Mouse (Mus musculus) forebrain, embryonic 10.5 days (tissue): ENCODE measurements at regions not wholly inside any gene's neighbourhood (a gene's known extent, or its start where the extent isn't known, plus 50 kb on each side); places are given as distances from the start of the nearest gene placed in this dataset.

Experiments
- DNase-seq: peaks from one replicate; pipeline ENCODE4 v3.0.0-alpha.2; 2017; ENCODE audit warnings: low spot score; ENCODE audit errors: extremely low spot score
- H3K27ac ChIP-seq: fragments of 300-500 bp; sonication (generic); 2 replicates; pipeline ENCODE4 v1.5.1; 2016; ENCODE audit warnings: mild to moderate bottlenecking
- H3K27me3 ChIP-seq: fragments of 300-500 bp; sonication (generic); 2 replicates; pipeline ENCODE4 v1.6.1; 2016; ENCODE audit warnings: mild to moderate bottlenecking; ENCODE audit not compliant: poor library complexity, severe bottlenecking
- H3K36me3 ChIP-seq: fragments of 300-500 bp; sonication (generic); replicated peaks from 2 replicates; pipeline ENCODE4 v1.6.1; 2016; ENCODE audit warnings: mild to moderate bottlenecking, moderate library complexity
- H3K4me1 ChIP-seq: fragments of 300-500 bp; sonication (generic); 2 replicates; pipeline ENCODE4 v1.6.1; 2016
- H3K4me3 ChIP-seq: fragments of 300-500 bp; sonication (generic); 2 replicates; pipeline ENCODE4 v1.5.1; 2016; ENCODE audit warnings: mild to moderate bottlenecking, moderate library complexity
- H3K9me3 ChIP-seq: fragments of 300-500 bp; sonication (generic); 2 replicates; pipeline ENCODE4 v1.6.1; 2016; ENCODE audit warnings: mild to moderate bottlenecking, moderate library complexity
- WGBS: fragments of 180-500 bp; shearing (Covaris S2); methylation state at CpG from one replicate; pipeline ENCODE4 v1.1.7; 2016; 5-methylcytosine and 5-hydroxymethylcytosine counted together

- Histone ChIP-seq H3K4me3 (no peak overlapping the region), H3K4me1 (peaks cover 48% of the 10 kb centered on the region), H3K36me3 (no peaks in the 10 kb centered on the region), H3K9me3 (no peaks in the 10 kb centered on the region), H3K27me3 (peaks cover 95% of the 10 kb centered on the region), H3K27ac (no peak overlapping the region)
- 5% methylated on average over 13 of the region's 13 CpGs for WGBS
- no peak for DNase-seq
Observed at GRCm38 (mm10) chr17:85805726-85806359, 117.8 kb upstream of the Six2 start.

- no peak for DNase-seq
- Histone ChIP-seq H3K9me3 (no peaks in the 10 kb centered on the region), H3K27ac (no peak overlapping the region), H3K4me3 (no peak overlapping the region), H3K36me3 (no peaks in the 10 kb centered on the region), H3K4me1 (peaks cover 60% of the 10 kb centered on the region), H3K27me3 (peaks cover 100% of the 10 kb centered on the region)
- 57% methylated on average over 4 of the region's 4 CpGs for WGBS
Observed at GRCm38 (mm10) chr17:85804631-85805030, 116.6 kb upstream of the Six2 start.

DNA sequence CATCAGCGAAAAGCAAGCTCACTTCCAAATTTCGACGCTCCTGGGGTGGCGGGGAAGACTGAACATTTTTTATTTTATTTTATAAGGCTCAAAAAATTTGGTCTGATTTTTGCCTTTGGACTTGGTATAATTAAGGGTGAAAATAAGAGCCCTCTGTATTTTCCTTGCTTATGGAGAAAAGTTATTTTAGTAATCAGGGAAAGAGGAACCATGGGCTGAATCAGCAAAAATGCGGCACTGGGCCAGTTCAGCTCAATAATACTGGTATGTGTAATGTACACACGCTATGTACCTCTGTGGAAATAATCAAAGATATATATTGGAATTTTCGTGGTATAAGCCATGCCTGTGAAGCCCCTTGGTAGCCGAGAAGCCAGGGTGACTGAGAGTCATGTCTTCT is 113.7 kb upstream of the Six2 start:
- Histone ChIP-seq H3K4me1 (peaks cover 62% of the 10 kb centered on the region), H3K9me3 (no peaks in the 10 kb centered on the region), H3K4me3 (no peak overlapping the region), H3K27ac (no peak overlapping the region), H3K27me3 (peaks cover 100% of the 10 kb centered on the region), H3K36me3 (no peaks in the 10 kb centered on the region)
- DNase-seq = no peak
- 80% methylated on average over 8 of the region's 8 CpGs for WGBS

DNA sequence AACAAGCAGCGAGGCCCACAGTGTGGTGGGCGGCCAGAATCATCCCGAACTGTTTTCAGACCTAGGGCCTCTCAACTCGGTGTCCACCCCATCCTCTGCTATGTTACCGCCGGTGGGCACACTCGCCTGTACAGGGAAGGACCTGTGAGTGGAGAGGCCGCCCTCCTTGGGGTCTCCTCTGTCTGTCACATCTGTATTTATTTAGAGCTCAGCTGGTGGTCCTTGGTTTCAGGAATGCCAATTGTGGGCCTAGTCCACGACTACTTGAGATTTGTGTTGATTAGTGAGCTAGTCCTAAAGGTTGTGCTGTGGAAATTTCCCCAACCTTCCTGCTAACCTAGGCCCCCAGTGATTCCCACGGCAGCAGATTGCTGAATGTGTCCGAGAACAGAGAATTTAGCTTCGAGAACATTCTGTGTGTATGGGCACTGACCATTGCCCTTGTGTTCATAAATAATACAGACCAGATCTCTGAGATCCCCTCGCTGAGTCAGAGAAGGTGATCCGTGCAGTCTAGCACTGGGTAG is 113.1 kb upstream of the Six2 start:
- peak overlapping the region; percentile 59 for H3K4me3 ChIP-seq
- H3K9me3 ChIP-seq = no peaks in the 10 kb centered on the region
- WGBS = 19% methylated on average over 14 of the region's 14 CpGs
- no peak for DNase-seq
- no peaks in the 10 kb centered on the region for H3K36me3 ChIP-seq
- H3K27me3 ChIP-seq = peaks cover 100% of the 10 kb centered on the region
- H3K27ac ChIP-seq = peak overlapping the region; percentile 88
- peaks cover 56% of the 10 kb centered on the region for H3K4me1 ChIP-seq

GRCm38 (mm10) chr17:85800357-85801078 is 112.4 kb upstream of the Six2 start:
- H3K27me3 ChIP-seq = peaks cover 100% of the 10 kb centered on the region
- H3K4me1 ChIP-seq = peaks cover 50% of the 10 kb centered on the region
- DNase-seq = peak; percentile 68
- peak overlapping the region; percentile 59 for H3K4me3 ChIP-seq
- under 1% methylated on average over 43 of the region's 44 CpGs for WGBS
- no peaks in the 10 kb centered on the region for H3K36me3 ChIP-seq
- no peaks in the 10 kb centered on the region for H3K9me3 ChIP-seq
- peak overlapping the region; percentile 88 for H3K27ac ChIP-seq

DNA sequence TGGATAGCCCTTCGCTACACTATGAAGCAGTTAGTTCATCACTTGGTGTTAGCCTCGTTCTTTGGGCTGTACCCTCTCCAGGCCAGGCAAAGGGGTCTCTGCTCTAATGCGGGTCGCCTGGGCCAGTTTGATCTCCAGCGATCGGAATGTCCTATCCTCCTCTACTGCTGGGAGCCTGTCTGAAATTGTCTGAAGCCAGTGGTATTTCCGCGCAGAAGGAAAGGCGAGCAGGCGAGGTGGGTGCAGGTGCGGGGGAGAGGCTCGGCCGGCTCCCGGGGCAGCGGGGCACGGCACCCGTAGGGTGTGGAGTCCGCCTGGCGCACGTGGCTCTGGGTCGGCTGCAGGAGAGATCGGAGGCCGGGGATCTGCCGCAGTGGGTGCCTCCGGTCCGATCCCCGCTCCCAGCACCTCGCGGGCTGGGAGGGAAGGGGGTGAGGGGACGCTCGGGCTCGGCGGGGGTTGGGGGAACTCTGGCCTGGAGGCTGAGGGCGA is 111.8 kb upstream of the Six2 start:
- peak overlapping the region; percentile 88 for H3K27ac ChIP-seq
- DNase-seq = peak; percentile 64
- H3K4me3 ChIP-seq = peak overlapping the region; percentile 59
- H3K4me1 ChIP-seq = peaks cover 44% of the 10 kb centered on the region
- H3K9me3 ChIP-seq = no peaks in the 10 kb centered on the region
- WGBS = under 1% methylated on average over 34 of the region's 34 CpGs
- H3K36me3 ChIP-seq = no peaks in the 10 kb centered on the region
- peaks cover 100% of the 10 kb centered on the region for H3K27me3 ChIP-seq

- no peaks in the 10 kb centered on the region for H3K9me3 ChIP-seq
- H3K4me1 ChIP-seq = peaks cover 37% of the 10 kb centered on the region
- peaks cover 100% of the 10 kb centered on the region for H3K27me3 ChIP-seq
- WGBS = under 1% methylated on average over 22 of the region's 22 CpGs
- peak; percentile 51 for DNase-seq
- peak overlapping the region; percentile 59 for H3K4me3 ChIP-seq
- peak overlapping the region; percentile 88 for H3K27ac ChIP-seq
- H3K36me3 ChIP-seq = no peaks in the 10 kb centered on the region
Observed at GRCm38 (mm10) chr17:85799081-85799864, 111.2 kb upstream of the Six2 start.

DNA sequence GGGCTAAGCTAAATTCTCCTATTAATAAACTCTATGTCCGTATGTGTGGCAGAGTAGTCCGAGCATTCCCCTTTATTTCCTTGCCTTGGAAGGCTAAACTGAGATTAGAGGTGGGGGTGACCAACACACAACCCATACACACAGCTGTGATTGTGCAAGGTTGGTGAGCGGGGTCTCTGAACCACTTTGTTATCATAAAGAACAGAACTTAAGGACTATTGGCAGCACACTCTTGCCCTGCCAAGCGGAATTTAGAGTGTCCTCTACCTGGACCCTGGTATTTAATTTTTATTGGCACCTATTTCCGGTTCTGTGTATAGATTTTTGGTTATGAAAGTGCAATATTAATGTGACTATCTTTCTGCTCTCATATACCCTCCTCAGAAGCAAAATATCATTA is 109.7 kb upstream of the Six2 start:
- no peak for DNase-seq
- Histone ChIP-seq H3K27me3 (peaks cover 99% of the 10 kb centered on the region), H3K4me1 (peaks cover 33% of the 10 kb centered on the region), H3K9me3 (no peaks in the 10 kb centered on the region), H3K27ac (no peak overlapping the region), H3K36me3 (no peaks in the 10 kb centered on the region), H3K4me3 (no peak overlapping the region)
- WGBS = 38% methylated on average over 5 of the region's 5 CpGs

DNA sequence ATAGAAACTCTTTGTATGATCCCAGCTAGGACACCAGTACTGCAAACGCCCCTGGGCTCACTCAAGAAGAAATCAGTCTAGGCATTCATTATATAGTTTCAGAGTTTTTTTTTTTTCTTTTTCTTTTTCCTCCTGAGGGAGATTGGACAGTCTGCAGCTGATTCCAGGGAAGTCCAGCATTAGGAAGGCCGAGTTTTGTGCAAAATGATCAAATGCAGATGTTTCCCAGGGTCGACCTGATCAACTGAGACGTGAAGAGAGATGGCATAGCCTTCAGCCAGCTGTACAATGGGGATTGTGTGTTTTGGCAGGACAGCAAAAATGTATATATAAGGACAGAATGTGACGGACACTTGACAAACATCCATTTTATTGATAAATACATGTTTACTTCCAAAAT is 107.7 kb upstream of the Six2 start:
- H3K9me3 ChIP-seq = no peaks in the 10 kb centered on the region
- WGBS = 48% methylated on average over 5 of the region's 5 CpGs
- H3K36me3 ChIP-seq = no peaks in the 10 kb centered on the region
- H3K27ac ChIP-seq = no peak overlapping the region
- no peak for DNase-seq
- peaks cover 93% of the 10 kb centered on the region for H3K27me3 ChIP-seq
- H3K4me1 ChIP-seq = peaks cover 27% of the 10 kb centered on the region
- H3K4me3 ChIP-seq = no peak overlapping the region

- peak overlapping the region; percentile 82 for H3K27ac ChIP-seq
Observed at GRCm38 (mm10) chr17:85785625-85786294, 97.7 kb upstream of the Six2 start.

DNA sequence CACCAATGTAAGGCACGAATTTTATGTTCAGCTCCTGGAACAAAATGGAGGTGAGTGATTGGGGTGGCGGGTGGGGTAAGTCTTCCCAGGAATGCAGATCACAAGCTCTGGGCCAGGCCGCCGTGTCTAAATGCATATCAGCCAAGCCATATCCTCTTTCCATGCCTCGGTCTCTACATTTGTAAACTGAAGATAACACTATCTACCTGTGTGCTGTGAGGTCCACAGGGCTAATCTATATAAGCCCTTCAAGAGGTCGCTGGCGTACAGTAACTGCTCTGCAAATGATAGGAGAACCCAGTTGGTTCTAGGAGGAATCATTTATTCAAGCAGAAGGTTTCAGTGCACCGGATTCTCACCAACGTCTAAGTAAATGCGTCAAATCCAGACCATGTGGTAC is 92.4 kb upstream of the Six2 start:
- WGBS = 93% methylated on average over 10 of the region's 10 CpGs

More at GRCm38 (mm10) chr17:85785625-85786294, 97.7 kb upstream of the Six2 start:
- H3K27me3 ChIP-seq = peaks cover 38% of the 10 kb centered on the region
- 49% methylated on average over 13 of the region's 13 CpGs for WGBS
- H3K4me1 ChIP-seq = peaks cover 39% of the 10 kb centered on the region
- no peak for DNase-seq
- no peaks in the 10 kb centered on the region for H3K36me3 ChIP-seq
- H3K9me3 ChIP-seq = no peaks in the 10 kb centered on the region
- H3K4me3 ChIP-seq = no peak overlapping the region

GRCm38 (mm10) chr17:85776876-85777275 is 88.8 kb upstream of the Six2 start:
- H3K4me3 ChIP-seq = no peak overlapping the region
- DNase-seq = no peak
- H3K9me3 ChIP-seq = no peaks in the 10 kb centered on the region
- peaks cover 18% of the 10 kb centered on the region for H3K4me1 ChIP-seq
- no peak overlapping the region for H3K27ac ChIP-seq
- WGBS = 86% methylated on average over 3 of the region's 3 CpGs
- no peaks in the 10 kb centered on the region for H3K36me3 ChIP-seq
- peaks cover 55% of the 10 kb centered on the region for H3K27me3 ChIP-seq

More for the DNA sequence above, 92.4 kb upstream of the Six2 start:
- H3K36me3 ChIP-seq = no peaks in the 10 kb centered on the region
- H3K4me3 ChIP-seq = no peak overlapping the region
- H3K9me3 ChIP-seq = no peaks in the 10 kb centered on the region
- peaks cover 49% of the 10 kb centered on the region for H3K27me3 ChIP-seq
- H3K27ac ChIP-seq = no peak overlapping the region
- peaks cover 25% of the 10 kb centered on the region for H3K4me1 ChIP-seq
- DNase-seq = no peak
